8 mouse cellular contexts compared by ENCODE assay signal in genomic region chr13:21158785-21159474, GRCm38 (mm10). TPM values are rescaled to one million over a fixed set of nuclear protein-coding genes. Genes with fewer than 3 reads are reported as not detected.
DNase-seq lines count a peak whose midpoint lies in the region; ATAC-seq and TF ChIP-seq lines count a peak whose summit lies in the region.

No protein-coding gene starts in this region.

- WGBS in midbrain, postnatal 0 days = under 1% methylated on average over 19 of the region's 19 CpGs

- peak; percentile 67 for DNase-seq in 3134 (ENCODE audit: extremely low read depth, insufficient read length, low spot score)
- DNase-seq in adrenal gland, adult 2 months = peak; percentile 88
- peak; percentile 81 for DNase-seq in embryo, embryonic 11.5 days (ENCODE audit: low read depth, low spot score)
- DNase-seq in kidney, adult 18-20 months = peak; percentile 90
- peak; percentile 89 for DNase-seq in liver
- DNase-seq in midbrain, postnatal 0 days (ENCODE audit: low spot score) = peak; percentile 87
- peak; percentile 74 for DNase-seq in spleen, postnatal 36 days (ENCODE audit: low spot score in 2 of 2)

- H3K9ac ChIP-seq in midbrain, postnatal 0 days (replicated peaks; ENCODE audit: low read length, poor library complexity, severe bottlenecking) = peak overlapping the region; percentile 51

- H3K27ac ChIP-seq in midbrain, postnatal 0 days (ENCODE audit: low read depth, low read length) = no peak overlapping the region

- H3K27me3 ChIP-seq in midbrain, postnatal 0 days (ENCODE audit: insufficient read depth, low read length) = no peaks in the 10 kb centered on the region

- H3K36me3 ChIP-seq in midbrain, postnatal 0 days (ENCODE audit: insufficient read depth, low read length) = no peaks in the 10 kb centered on the region

- peak; percentile 69 for ATAC-seq in granulocyte monocyte progenitor cell, adult 5-6 weeks (replicated peaks; ENCODE audit: poor library complexity, severe bottlenecking)
- 0 out of 2 replicates have a peak, but pooled peaks have one; percentile 36 for ATAC-seq in midbrain, postnatal 0 days (ENCODE audit: low FRiP score)

- H3K9me3 ChIP-seq in midbrain, postnatal 0 days (ENCODE audit: low read length) = no peaks in the 10 kb centered on the region

- no peaks in the 10 kb centered on the region for H3K4me1 ChIP-seq in midbrain, postnatal 0 days (ENCODE audit: insufficient read depth, low read length)

- peak overlapping the region; percentile 91 for H3K4me2 ChIP-seq in midbrain, postnatal 0 days (ENCODE audit: low read depth, low read length, poor library complexity, severe bottlenecking)

- peak overlapping the region; percentile 66 for H3K4me3 ChIP-seq in midbrain, postnatal 0 days (ENCODE audit: low read depth, low read length)

- peak; percentile 93 for TF ChIP-seq CTCF in midbrain, postnatal 0 days (IDR thresholded peaks at IDR 0.05)

RNA-seq across cellular contexts. Expression of gene Olfr1368, which starts 13.3 kb away (rescaled TPM):
- total RNA-seq in adrenal gland, adult 2 months (2021) = not detected
- not detected in 2 replicates for polyA plus RNA-seq in adrenal gland, adult 2 months (2012; rRNA removed)
- not detected in 2 replicates for total RNA-seq in granulocyte monocyte progenitor cell, adult 5-6 weeks (2014; fragmentation: Nextera tagmentation)
- total RNA-seq in granulocyte monocyte progenitor cell, adult 5-6 weeks (2017) = not detected in 2 replicates
- total RNA-seq in midbrain, postnatal 0 days (2014; rRNA removed) = not detected in 2 replicates
- not detected in 2 replicates for polyA plus RNA-seq in midbrain, postnatal 0 days (2015; fragmentation: Nextera tagmentation; extraction: Ambion mirVana)

RNA-seq across cellular contexts. Expression of gene Trim27, which starts 20.3 kb away (rescaled TPM):
- 10 to 100 TPM; 47.9 to 52.0 TPM for total RNA-seq in adrenal gland, adult 2 months (2021)
- polyA plus RNA-seq in adrenal gland, adult 2 months (2012; rRNA removed) = 170 and 180 TPM in 2 replicates
- total RNA-seq in granulocyte monocyte progenitor cell, adult 5-6 weeks (2014; fragmentation: Nextera tagmentation) = 142 and 143 TPM in 2 replicates
- total RNA-seq in granulocyte monocyte progenitor cell, adult 5-6 weeks (2017) = 144 and 167 TPM in 2 replicates
- 74.5 and 76.2 TPM in 2 replicates for total RNA-seq in midbrain, postnatal 0 days (2014; rRNA removed)
- 64.2 and 65.0 TPM in 2 replicates for polyA plus RNA-seq in midbrain, postnatal 0 days (2015; fragmentation: Nextera tagmentation; extraction: Ambion mirVana)

RNA-seq across cellular contexts. Expression of gene Olfr263, which starts 29.5 kb away (rescaled TPM):
- not detected for total RNA-seq in adrenal gland, adult 2 months (2021)
- not detected in 2 replicates for polyA plus RNA-seq in adrenal gland, adult 2 months (2012; rRNA removed)
- not detected in 2 replicates for total RNA-seq in granulocyte monocyte progenitor cell, adult 5-6 weeks (2014; fragmentation: Nextera tagmentation)
- not detected in 2 replicates for total RNA-seq in granulocyte monocyte progenitor cell, adult 5-6 weeks (2017)
- total RNA-seq in midbrain, postnatal 0 days (2014; rRNA removed) = not detected in 2 replicates
- polyA plus RNA-seq in midbrain, postnatal 0 days (2015; fragmentation: Nextera tagmentation; extraction: Ambion mirVana) = not detected in 2 replicates

RNA-seq across cellular contexts. Expression of gene Olfr1369-ps1, which starts 47.6 kb away (rescaled TPM):
- total RNA-seq in adrenal gland, adult 2 months (2021) = not detected
- polyA plus RNA-seq in adrenal gland, adult 2 months (2012; rRNA removed) = not detected in 2 replicates
- total RNA-seq in granulocyte monocyte progenitor cell, adult 5-6 weeks (2014; fragmentation: Nextera tagmentation) = 0.34 TPM in 1 of 2 replicates, not detected in the other
- total RNA-seq in granulocyte monocyte progenitor cell, adult 5-6 weeks (2017) = not detected in 2 replicates
- total RNA-seq in midbrain, postnatal 0 days (2014; rRNA removed) = not detected in 2 replicates
- 0.10 TPM in 1 of 2 replicates, not detected in the other for polyA plus RNA-seq in midbrain, postnatal 0 days (2015; fragmentation: Nextera tagmentation; extraction: Ambion mirVana)
